Mouse (Mus musculus) gastrocnemius, postnatal 25 days (tissue): ENCODE measurements around the gene Prmt8. TPM values are rescaled to one million over a fixed set of nuclear protein-coding genes. Genes with fewer than 3 reads are reported as not detected.

Experiments
- DNase-seq: peaks from one replicate; pipeline ENCODE4 v3.0.0; 2022
- total RNA-seq, 2 experiments: library from RNA; stranded (reverse); gene quantifications; 1 replicate in 1 of 2; 2 replicates in 1 of 2; pipeline ENCODE4 v1.2.3; 2021

Gene Prmt8
- total RNA-seq, 2 experiments from 2014 or later = not detected

GRCm38 (mm10) chr6:127739921-127740320 is 29.4 kb downstream of the Prmt8 start:
- DNase-seq = no peak

- DNase-seq = no peak
These were observed 33.9 kb downstream of the Prmt8 start for GRCm38 (mm10) chr6:127735130-127735981.

GRCm38 (mm10) chr6:127723126-127723525 is 46.1 kb downstream of the Prmt8 start:
- no peak for DNase-seq

- DNase-seq = no peak
These were observed 49.4 kb downstream of the Prmt8 start for GRCm38 (mm10) chr6:127719875-127720274.

- no peak for DNase-seq
These were observed 51.8 kb downstream of the Prmt8 start for GRCm38 (mm10) chr6:127717239-127718137.

GRCm38 (mm10) chr6:127715428-127715827 is 53.8 kb downstream of the Prmt8 start:
- no peak for DNase-seq

GRCm38 (mm10) chr6:127714906-127715305 is 54.4 kb downstream of the Prmt8 start:
- DNase-seq = no peak

- DNase-seq = no peak
These were observed 61.0 kb downstream of the Prmt8 start for GRCm38 (mm10) chr6:127708218-127708628.

GRCm38 (mm10) chr6:127701036-127701783 is 68.1 kb downstream of the Prmt8 start:
- DNase-seq = no peak

GRCm38 (mm10) chr6:127693681-127694080 is 75.6 kb downstream of the Prmt8 start:
- DNase-seq = no peak

GRCm38 (mm10) chr6:127692298-127692697 is 77.0 kb downstream of the Prmt8 start:
- no peak for DNase-seq

GRCm38 (mm10) chr6:127687181-127687860 is 82.0 kb downstream of the Prmt8 start:
- no peak for DNase-seq

GRCm38 (mm10) chr6:127684981-127685380 is 84.3 kb downstream of the Prmt8 start:
- DNase-seq = peak; percentile 15

- DNase-seq = no peak
These were observed 85.7 kb downstream of the Prmt8 start for GRCm38 (mm10) chr6:127683561-127683960.

GRCm38 (mm10) chr6:127680784-127681183 is 88.5 kb downstream of the Prmt8 start:
- no peak for DNase-seq

- DNase-seq = no peak
These were observed 90.3 kb downstream of the Prmt8 start for GRCm38 (mm10) chr6:127678998-127679397.

- no peak for DNase-seq
These were observed 91.0 kb downstream of the Prmt8 start for GRCm38 (mm10) chr6:127678320-127678719.

- DNase-seq = peak; percentile 16
These were observed 92.4 kb downstream of the Prmt8 start for GRCm38 (mm10) chr6:127676866-127677265.

- DNase-seq = no peak
These were observed 97.2 kb downstream of the Prmt8 start for GRCm38 (mm10) chr6:127672071-127672470.

- DNase-seq = no peak
These were observed 99.2 kb downstream of the Prmt8 start for GRCm38 (mm10) chr6:127670031-127670430.

GRCm38 (mm10) chr6:127669313-127669712 is 100.0 kb downstream of the Prmt8 start:
- DNase-seq = no peak

- no peak for DNase-seq
These were observed 106.0 kb downstream of the Prmt8 start for GRCm38 (mm10) chr6:127663263-127663662.
